Mouse (Mus musculus) layer of hippocampus, postnatal 25 days (tissue): Measurements from ENCODE around the gene Sox6. TPM values are rescaled to one million over a fixed set of nuclear protein-coding genes. Genes with fewer than 3 reads are reported as not detected.

Experiments used
- DNase-seq, 2 experiments: peaks; one replicate each; pipeline ENCODE4 v3.0.0; 2022; ENCODE audit warnings: mixed read lengths in 2 of 2, low spot score in 1 of 2; ENCODE audit errors: extremely low spot score in 1 of 2
- total RNA-seq, 2 experiments: library from RNA; stranded (reverse); gene quantifications; 2 replicates each; pipeline ENCODE4 v1.2.3; 2021

The Sox6 gene
- total RNA-seq, 2 experiments from 2014 or later, result 23.8 to 32.4 TPM

- no peak for DNase-seq
Observed at GRCm38 (mm10) chr7:115450431-115451195, 588.0 kb downstream of the Sox6 start.

- DNase-seq, result no peak
Observed at GRCm38 (mm10) chr7:115448403-115449025, 590.1 kb downstream of the Sox6 start.

DNA sequence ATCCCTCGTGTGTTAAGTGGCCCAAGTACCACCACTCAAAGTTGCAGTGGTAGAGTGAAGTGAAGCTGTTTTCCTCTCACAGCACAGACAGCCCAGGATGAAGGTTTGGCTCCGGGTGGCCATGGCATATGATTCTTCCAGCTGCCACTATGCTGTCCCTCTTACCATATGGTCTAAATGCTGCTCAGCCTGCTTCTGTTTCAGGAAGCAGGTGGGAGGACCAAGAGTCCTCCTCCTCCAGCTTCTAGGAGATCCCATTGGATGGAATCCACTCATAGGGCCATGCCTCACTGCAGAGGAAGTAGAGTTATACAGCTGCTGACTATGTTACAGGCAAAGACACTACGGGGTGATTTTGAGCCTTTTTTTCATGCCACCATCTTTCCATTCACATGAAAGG is 591.5 kb downstream of the Sox6 start:
- no peak for DNase-seq

DNA sequence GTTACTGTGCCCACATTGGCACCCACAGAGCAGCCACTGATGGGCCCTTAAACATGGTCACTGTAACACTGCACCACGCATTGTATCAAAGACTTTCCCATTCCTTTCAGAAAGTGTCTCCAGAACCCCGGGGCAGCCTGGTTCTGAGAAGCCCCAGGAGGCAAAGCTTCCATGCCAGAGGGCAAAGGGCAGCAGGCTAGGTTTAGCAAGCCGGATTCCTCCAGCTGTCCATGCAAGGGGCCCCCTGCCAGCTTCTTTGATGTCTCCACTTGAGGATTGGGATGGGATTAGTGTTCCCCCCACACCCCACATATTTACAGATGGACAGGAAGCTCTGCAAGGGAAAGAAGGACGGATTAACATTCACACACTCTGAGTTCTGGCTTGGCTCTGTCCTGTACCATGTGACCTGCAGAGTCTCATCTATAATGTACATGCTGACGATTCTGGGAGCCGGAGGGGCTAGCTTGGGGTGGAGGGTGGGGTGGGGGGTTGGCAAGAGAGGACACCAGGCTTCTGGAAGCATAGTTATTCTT is 592.0 kb downstream of the Sox6 start:
- DNase-seq, result no peak

- DNase-seq, result no peak
Observed at GRCm38 (mm10) chr7:115426161-115426982, 612.2 kb downstream of the Sox6 start.

DNA sequence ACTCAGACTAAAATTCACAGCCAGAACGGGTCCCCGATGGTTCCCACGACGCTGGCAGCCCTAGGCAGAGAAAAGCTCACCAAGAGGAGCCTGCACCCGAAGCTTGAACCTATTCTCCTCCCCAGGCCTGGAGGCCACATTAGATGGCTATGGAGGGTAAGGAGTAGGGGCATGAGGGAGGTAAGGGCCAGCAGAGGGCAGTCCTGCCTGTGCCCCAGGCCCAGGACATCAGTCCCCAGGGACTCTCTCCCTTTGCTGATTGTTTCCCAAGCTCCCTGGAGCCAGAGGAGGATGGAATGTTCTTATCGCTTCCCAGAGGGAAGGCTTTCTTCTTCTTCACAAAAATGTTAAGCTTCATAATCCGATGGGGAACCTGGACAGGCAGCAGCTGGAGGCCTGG is 615.8 kb downstream of the Sox6 start:
- DNase-seq, result no peak

DNA sequence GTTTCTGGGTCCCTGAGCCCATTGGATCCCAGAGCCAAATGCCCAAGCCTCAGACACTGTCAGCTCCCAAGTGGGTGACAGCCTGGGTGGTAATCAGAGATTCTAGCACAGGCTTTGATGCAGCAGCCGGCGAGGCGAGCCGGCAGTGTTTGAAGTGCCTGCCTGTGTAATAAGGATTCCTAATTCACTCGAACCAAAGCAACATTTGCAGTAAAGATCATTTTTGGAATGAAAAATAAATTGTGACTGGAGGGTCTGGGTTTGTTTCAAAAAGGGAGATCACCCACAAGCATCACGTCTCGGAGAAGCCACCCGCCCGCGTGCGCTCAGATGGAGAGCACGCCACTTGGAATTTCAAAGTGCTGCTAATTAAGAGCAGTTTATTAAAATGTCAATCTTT is 617.6 kb downstream of the Sox6 start:
- no peak for DNase-seq

Other genes with a start within 250 kb of the Sox6 start
- gene 1110004F10Rik, start 601 bp upstream of the Sox6 start, total RNA-seq, result 100 to 1,000 TPM; 106 to 108 TPM
- 1 to 10 TPM; 2.3 to 2.4 TPM for gene Gm4353, start 45.8 kb upstream of the Sox6 start, total RNA-seq